Mouse (Mus musculus): ENCODE measurements around the gene Slc4a5.

DNA sequence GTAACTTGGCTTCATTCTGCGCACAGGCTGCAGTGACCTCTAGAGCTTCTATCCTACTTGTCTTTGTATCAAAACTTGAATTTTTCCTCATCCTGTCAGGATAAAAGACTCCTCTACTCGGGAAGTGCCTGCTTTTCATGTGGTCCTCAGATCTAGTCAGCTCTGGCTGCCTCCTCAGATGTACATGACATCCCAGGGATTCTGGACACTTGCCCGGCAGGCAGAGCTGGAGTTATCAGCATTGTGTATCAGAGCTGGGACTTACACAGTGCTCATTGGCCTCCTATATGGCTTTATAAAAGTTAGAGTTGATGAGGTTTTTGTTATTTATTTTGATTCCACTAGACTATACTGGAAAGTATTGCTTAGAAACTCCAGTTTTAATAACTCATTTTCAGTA is 121.8 kb downstream of the Slc4a5 start:
- TF ChIP-seq CTCF (conservative IDR thresholded peaks at IDR 0.05; ENCODE audit: low read length), result no peak
- TF ChIP-seq POU5F1 (IDR thresholded peaks at IDR 0.05; ENCODE audit: borderline replicate concordance, low read length), result no peak
- TF ChIP-seq NANOG (IDR thresholded peaks at IDR 0.05; ENCODE audit: borderline replicate concordance, low read length), result no peak

Data from E14TG2a.4 (cell line).